Mouse (Mus musculus) ovary, postnatal 36 days (tissue): ENCODE data around the gene Epop.
A peak's percentile ranks its signal among the peaks of the same experiment; 100 is the strongest.

Experiments used
- DNase-seq: peaks from one replicate; pipeline ENCODE4 v3.0.0; 2022; ENCODE audit warnings: low spot score, mixed read lengths

Gene Epop

GRCm38 (mm10) chr11:97628568-97629518 lies 659 bp downstream of the Epop start:
- DNase-seq, result peak; percentile 38

- DNase-seq, result peak; percentile 16
Measured at GRCm38 (mm10) chr11:97628303-97628567, 1.3 kb downstream of the Epop start.

- DNase-seq, result no peak
Measured at GRCm38 (mm10) chr11:97627556-97628302, 1.8 kb downstream of the Epop start.

GRCm38 (mm10) chr11:97626850-97627249 lies 2.7 kb downstream of the Epop start:
- no peak for DNase-seq

GRCm38 (mm10) chr11:97626431-97626830 lies 3.1 kb downstream of the Epop start:
- no peak for DNase-seq

GRCm38 (mm10) chr11:97625551-97625950 lies 4.0 kb downstream of the Epop start:
- no peak for DNase-seq

GRCm38 (mm10) chr11:97623166-97623565 lies 6.3 kb downstream of the Epop start:
- DNase-seq, result no peak

- DNase-seq, result peak; percentile 65
Measured at GRCm38 (mm10) chr11:97622440-97622839, 7.1 kb downstream of the Epop start.

- DNase-seq, result peak; percentile 73
Measured at GRCm38 (mm10) chr11:97619391-97619795, 10.1 kb downstream of the Epop start.

- no peak for DNase-seq
Measured at GRCm38 (mm10) chr11:97618368-97618767, 11.1 kb downstream of the Epop start.

GRCm38 (mm10) chr11:97615276-97615675 lies 14.2 kb downstream of the Epop start:
- DNase-seq, result no peak

GRCm38 (mm10) chr11:97611076-97611475 lies 18.4 kb downstream of the Epop start:
- DNase-seq, result peak; percentile 23

- DNase-seq, result no peak
Measured at GRCm38 (mm10) chr11:97609743-97610142, 19.8 kb downstream of the Epop start.

GRCm38 (mm10) chr11:97608933-97609332 lies 20.6 kb downstream of the Epop start:
- no peak for DNase-seq

- no peak for DNase-seq
Measured at GRCm38 (mm10) chr11:97607056-97607725, 22.3 kb downstream of the Epop start.

GRCm38 (mm10) chr11:97603891-97604290 lies 25.6 kb downstream of the Epop start:
- peak; percentile 56 for DNase-seq

GRCm38 (mm10) chr11:97602223-97602622 lies 27.3 kb downstream of the Epop start:
- no peak for DNase-seq

- DNase-seq, result no peak
Measured at GRCm38 (mm10) chr11:97599104-97599503, 30.4 kb downstream of the Epop start.

GRCm38 (mm10) chr11:97597945-97598691 lies 31.4 kb downstream of the Epop start:
- no peak for DNase-seq

- DNase-seq, result no peak
Measured at GRCm38 (mm10) chr11:97594136-97594535, 35.4 kb downstream of the Epop start.

GRCm38 (mm10) chr11:97591910-97592309 lies 37.6 kb downstream of the Epop start:
- DNase-seq, result no peak
